Mouse (Mus musculus) liver, adult 2 months (tissue): Measurements from ENCODE around the gene Gse1. TPM values are rescaled to one million over a fixed set of nuclear protein-coding genes. Genes with fewer than 3 reads are reported as not detected.
A peak's percentile ranks its signal among the peaks of the same experiment; 100 is the strongest.

Experiments used
- DNase-seq: peaks from one replicate; pipeline ENCODE4 v3.0.0-alpha.2; 2011; ENCODE audit warnings: low read depth, low spot score; ENCODE audit errors: extremely low read depth
- H3K27ac ChIP-seq: fragments of 200-500 bp; replicated peaks from 2 replicates; pipeline ENCODE4 v1.5.1; 2012; ENCODE audit warnings: low read depth, mild to moderate bottlenecking, control low read depth, inconsistent platforms, low read length; ENCODE audit not compliant: insufficient read depth
- H3K27me3 ChIP-seq: fragments of 200-500 bp; 2 replicates; pipeline ENCODE4 v1.6.1; 2012; ENCODE audit warnings: mild to moderate bottlenecking, moderate library complexity, low read length, inconsistent platforms; ENCODE audit not compliant: control insufficient read depth, insufficient read depth
- H3K36me3 ChIP-seq: fragments of 200-500 bp; 2 replicates; pipeline ENCODE4 v1.6.1; 2012; ENCODE audit warnings: low read length, inconsistent platforms; ENCODE audit not compliant: control insufficient read depth, insufficient read depth
- H3K4me1 ChIP-seq: fragments of 200-500 bp; 2 replicates; pipeline ENCODE4 v1.6.1; 2011; ENCODE audit warnings: low read length; ENCODE audit not compliant: control insufficient read depth, insufficient read depth
- H3K4me3 ChIP-seq: fragments of 200-500 bp; 2 replicates; pipeline ENCODE4 v1.5.1; 2011; ENCODE audit warnings: low read depth, mild to moderate bottlenecking, control low read depth, low read length, moderate library complexity; ENCODE audit not compliant: insufficient read depth
- H3K79me2 ChIP-seq: fragments of 200-500 bp; 2 replicates; pipeline ENCODE4 v1.6.1; 2012; ENCODE audit warnings: inconsistent platforms, mild to moderate bottlenecking, low read length, moderate library complexity; ENCODE audit not compliant: control insufficient read depth, insufficient read depth
- H3K9ac ChIP-seq: fragments of 200-500 bp; 2 replicates; pipeline ENCODE4 v1.6.1; 2012; ENCODE audit warnings: low read depth, mild to moderate bottlenecking, control low read depth, inconsistent platforms, low read length
- CTCF ChIP-seq: fragments of 200-500 bp; IDR thresholded peaks from 2 replicates; pipeline ENCODE4 v1.5.1; 2011; ENCODE audit warnings: low read depth, low read length, control low read depth
- POLR2A ChIP-seq: fragments of 200-500 bp; IDR thresholded peaks from 2 replicates; pipeline ENCODE4 v1.6.1; 2011; ENCODE audit warnings: low read length, control low read depth; ENCODE audit not compliant: insufficient read depth; ENCODE audit errors: extremely low read depth
- WGBS: fragments of 180-500 bp; shearing (Covaris S2); methylation state at CpG from one replicate; pipeline ENCODE4 v1.1.7; 2018; 5-methylcytosine and 5-hydroxymethylcytosine counted together
- polyA plus RNA-seq: library from polyadenylated mRNA; depleted of rRNA; stranded (reverse); fragments of >200 nt; gene quantifications from 2 replicates; pipeline ENCODE4 v1.2.3, GENCODE M21; 2012
- total RNA-seq: library from RNA; depleted of rRNA; stranded (reverse); fragments of >200 nt; gene quantifications from 2 replicates; pipeline ENCODE4 v1.2.3, GENCODE M21; 2014

The Gse1 gene
- total and polyA plus RNA-seq, 2 experiments: 2.6 to 10.0 TPM

DNA sequence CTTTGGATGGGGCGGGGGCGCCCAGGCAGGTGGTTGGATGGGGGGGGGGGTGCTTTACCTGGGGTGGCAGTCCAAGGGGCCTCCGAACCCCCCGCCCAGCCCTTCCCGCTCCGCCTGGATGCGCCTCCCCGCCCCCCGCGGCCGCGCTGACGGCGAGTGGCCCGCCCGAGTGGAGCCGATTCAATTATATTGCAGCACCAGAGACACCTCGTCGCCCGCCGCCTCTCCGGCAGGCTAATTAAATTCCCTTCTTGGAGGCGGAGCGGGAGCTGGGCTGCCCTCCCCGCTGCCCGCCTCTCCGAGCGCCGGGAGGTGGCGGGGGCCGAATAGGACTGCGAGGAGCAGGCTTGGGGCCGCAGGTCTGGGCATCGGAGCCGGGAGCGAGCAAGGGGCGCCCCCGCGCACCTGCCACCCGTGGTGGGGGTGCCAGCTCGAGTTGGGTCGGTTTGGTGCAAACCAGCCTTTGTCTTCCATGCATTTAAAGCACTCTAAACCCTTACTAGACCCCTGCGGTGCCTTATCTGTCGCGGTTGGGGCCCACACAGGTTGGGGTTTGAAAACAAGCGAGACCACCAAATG, 309.7 kb downstream of the Gse1 start:
- peaks cover 29% of the 10 kb centered on the region for H3K79me2 ChIP-seq
- H3K27me3 ChIP-seq: no peaks in the 10 kb centered on the region
- peak overlapping the region; percentile 91 for H3K27ac ChIP-seq
- H3K4me1 ChIP-seq: peaks cover 31% of the 10 kb centered on the region
- peak; percentile 54 for DNase-seq
- 2% methylated on average over 44 of the region's 46 CpGs for WGBS
- H3K36me3 ChIP-seq: no peaks in the 10 kb centered on the region
- H3K9ac ChIP-seq: peak overlapping the region; percentile 89
- TF ChIP-seq CTCF: no peak
- 0 out of 2 replicates have a peak, but pooled peaks have one; percentile 20 for TF ChIP-seq POLR2A
- H3K4me3 ChIP-seq: peak overlapping the region; percentile 70

DNA sequence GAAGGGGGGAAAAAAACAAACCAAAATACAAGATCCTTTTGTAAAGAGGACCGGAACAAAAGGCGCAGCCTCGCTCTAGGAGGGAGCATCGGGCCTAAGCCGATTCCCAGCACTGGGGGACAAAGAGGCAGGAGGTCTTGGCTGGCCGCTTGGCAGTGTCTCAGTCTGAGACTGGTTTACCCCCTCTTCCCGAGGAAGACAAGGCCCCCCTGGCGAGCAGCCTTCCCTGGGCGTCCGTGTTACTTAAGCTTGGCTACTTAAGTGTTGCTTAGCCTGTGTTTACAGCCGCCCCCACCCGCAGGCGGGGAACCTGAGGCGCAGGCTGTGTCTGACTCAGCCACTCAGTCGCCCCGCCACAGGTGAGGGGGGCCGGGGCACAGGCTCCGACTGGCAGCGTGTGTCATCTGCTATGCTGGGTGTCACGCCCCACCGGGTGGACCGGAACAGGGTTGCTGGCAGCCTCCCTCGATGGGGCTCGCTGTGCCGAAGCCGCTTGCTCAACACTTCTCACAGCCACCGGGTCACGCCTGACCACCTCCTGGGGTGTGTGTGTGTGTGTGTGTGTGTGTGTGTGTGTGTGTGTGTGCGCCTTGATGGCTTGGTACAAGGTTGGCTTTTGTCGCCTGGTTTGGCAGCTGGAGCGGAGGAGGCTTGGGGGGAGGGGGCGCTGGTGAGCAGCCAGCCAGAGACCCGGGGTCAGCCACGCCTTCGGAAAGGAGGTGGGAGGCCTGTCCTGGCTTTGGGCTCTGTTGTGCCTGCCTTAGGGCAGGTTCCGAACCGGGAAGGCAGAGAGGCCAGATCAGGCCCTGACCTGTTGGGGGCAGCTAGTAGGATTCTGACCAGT, 310.4 kb downstream of the Gse1 start:
- no peaks in the 10 kb centered on the region for H3K27me3 ChIP-seq
- DNase-seq: peak; percentile 91
- WGBS: 8% methylated on average over 36 of the region's 37 CpGs
- peaks cover 33% of the 10 kb centered on the region for H3K4me1 ChIP-seq
- TF ChIP-seq POLR2A: 0 out of 2 replicates have a peak, but pooled peaks have one; percentile 31
- TF ChIP-seq CTCF: no peak
- peaks cover 30% of the 10 kb centered on the region for H3K79me2 ChIP-seq
- peak overlapping the region; percentile 89 for H3K9ac ChIP-seq
- peak overlapping the region; percentile 70 for H3K4me3 ChIP-seq
- H3K27ac ChIP-seq: peak overlapping the region; percentile 91
- no peaks in the 10 kb centered on the region for H3K36me3 ChIP-seq

DNA sequence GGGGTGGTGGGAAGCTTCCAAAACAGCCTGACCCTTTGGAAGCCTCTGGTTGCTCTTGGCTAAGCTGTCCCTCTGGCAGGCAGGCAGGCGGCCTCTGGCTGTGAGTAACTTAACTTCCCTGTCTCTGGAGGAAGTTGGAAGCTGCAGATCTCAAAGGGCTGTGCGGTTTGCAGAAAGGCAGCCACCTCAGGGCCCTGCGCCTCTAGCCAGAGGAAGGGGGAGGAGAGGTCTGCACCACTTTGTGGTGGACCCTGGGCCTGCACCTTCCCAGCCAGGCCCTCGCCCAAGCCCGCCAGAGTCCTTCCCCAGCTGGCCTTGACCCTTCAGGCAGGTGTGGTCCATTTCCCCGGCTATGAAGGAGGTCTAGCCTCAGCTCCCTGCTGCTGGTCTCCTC, 311.1 kb downstream of the Gse1 start:
- H3K9ac ChIP-seq: peak overlapping the region; percentile 65
- H3K79me2 ChIP-seq: peaks cover 30% of the 10 kb centered on the region
- 17% methylated on average over 6 of the region's 6 CpGs for WGBS
- no peaks in the 10 kb centered on the region for H3K27me3 ChIP-seq
- peaks cover 37% of the 10 kb centered on the region for H3K4me1 ChIP-seq
- TF ChIP-seq CTCF: no peak
- TF ChIP-seq POLR2A: no peak
- H3K4me3 ChIP-seq: peak overlapping the region; percentile 50; the same call in 1 of the 2 replicates
- peak; percentile 72 for DNase-seq
- peak overlapping the region; percentile 90 for H3K27ac ChIP-seq
- no peaks in the 10 kb centered on the region for H3K36me3 ChIP-seq

DNA sequence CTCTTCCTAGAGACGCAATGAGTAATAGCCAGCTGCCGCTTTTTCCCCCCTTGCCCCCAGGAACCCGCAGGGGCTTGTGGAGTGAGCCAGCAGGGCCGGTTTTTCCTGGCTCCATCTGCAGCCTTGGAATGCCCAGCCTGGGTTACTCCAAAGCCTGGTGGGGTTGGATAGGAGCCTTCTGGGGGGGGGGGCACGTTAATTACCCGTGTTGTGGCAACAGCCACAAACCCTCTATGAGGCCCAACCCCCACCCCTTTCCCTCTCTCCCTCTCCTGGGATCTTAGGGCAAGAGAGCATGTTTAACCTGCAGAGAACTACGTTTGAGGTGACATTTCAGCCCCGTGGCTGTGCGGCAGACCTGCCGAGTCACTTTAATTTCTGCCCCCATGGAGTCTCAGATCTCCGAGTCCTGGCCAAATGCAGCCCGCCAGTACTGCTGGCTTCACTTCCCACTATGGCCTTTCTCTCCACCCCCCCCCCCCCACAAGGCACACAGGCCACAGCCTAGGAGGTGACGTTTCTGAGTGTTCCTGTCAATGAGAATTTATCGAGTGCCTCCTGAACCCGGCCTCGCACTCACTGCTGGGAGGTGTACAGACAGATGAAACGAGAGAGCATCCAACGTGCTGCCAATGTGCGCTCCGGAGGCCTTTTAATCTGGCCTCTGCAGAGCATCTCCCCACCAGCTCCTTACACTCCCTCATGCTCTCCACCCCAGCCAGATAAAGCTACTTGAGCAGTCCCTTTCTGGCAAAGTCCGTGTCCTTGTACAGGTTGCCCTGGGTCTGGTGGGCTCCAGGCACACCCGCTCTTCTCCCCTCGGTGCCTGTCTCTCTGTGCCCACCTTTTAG, 311.7 kb downstream of the Gse1 start:
- Histone ChIP-seq H3K27ac (peak overlapping the region; percentile 90), H3K9ac (peak overlapping the region; percentile 65), H3K4me1 (peaks cover 43% of the 10 kb centered on the region), H3K27me3 (no peaks in the 10 kb centered on the region), H3K4me3 (peak overlapping the region; percentile 50; the same call in 1 of the 2 replicates), H3K79me2 (peaks cover 35% of the 10 kb centered on the region), H3K36me3 (no peaks in the 10 kb centered on the region)
- WGBS: 29% methylated on average over 23 of the region's 23 CpGs
- TF ChIP-seq POLR2A (no peak), CTCF (no peak)
- DNase-seq: no peak

DNA sequence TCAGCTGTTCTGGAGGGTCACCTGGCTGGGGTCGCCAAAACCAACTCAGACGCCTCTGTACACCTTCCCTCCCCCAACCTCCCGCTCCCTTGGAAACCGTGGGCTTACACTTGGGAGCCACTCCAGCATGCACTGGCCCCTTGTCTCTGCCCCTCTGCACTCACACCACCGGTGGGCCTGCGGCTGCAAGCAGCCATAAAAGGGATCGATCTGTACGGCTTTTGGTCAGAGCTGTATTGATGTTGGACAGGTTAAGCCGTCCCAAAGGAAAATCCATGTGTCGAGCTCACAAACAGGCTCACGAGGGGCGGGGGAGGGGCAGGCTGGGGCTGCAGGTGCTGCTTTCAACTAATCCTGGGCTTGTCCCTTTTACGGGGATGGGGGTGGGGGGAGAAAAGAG, 314.7 kb downstream of the Gse1 start:
- no peak for TF ChIP-seq CTCF
- DNase-seq: peak; percentile 80
- peak overlapping the region; percentile 42; the same call in 1 of the 2 replicates for H3K4me3 ChIP-seq
- H3K27me3 ChIP-seq: no peaks in the 10 kb centered on the region
- peaks cover 56% of the 10 kb centered on the region for H3K4me1 ChIP-seq
- H3K27ac ChIP-seq: peak overlapping the region; percentile 96
- no peaks in the 10 kb centered on the region for H3K36me3 ChIP-seq
- peak overlapping the region; percentile 54 for H3K9ac ChIP-seq
- H3K79me2 ChIP-seq: peaks cover 61% of the 10 kb centered on the region
- 28% methylated on average over 13 of the region's 13 CpGs for WGBS
